Mouse (Mus musculus) Patski (cell line): ENCODE measurements around the gene Pola2. TPM values are rescaled to one million over a fixed set of nuclear protein-coding genes. Genes with fewer than 3 reads are reported as not detected.

ENCODE experiments used
- ATAC-seq: fragments of 100-300 bp; one replicate; pipeline ENCODE4 v1.8.0; 2021
- CTCF ChIA-PET: fragments of 350-600 bp; sonication (Branson Sonifier 250); formaldehyde crosslinking; loops from one replicate; lab custom pipeline; 2022; ENCODE audit warnings: inconsistent platforms; lab: Charles Lee
- POLR2A ChIA-PET: fragments of 350-600 bp; sonication (Branson Sonifier 250); formaldehyde crosslinking; loops from one replicate; lab custom pipeline; 2022; ENCODE audit warnings: antibody characterized with exemption, inconsistent platforms; lab: Charles Lee
- DNase-seq: peaks from one replicate; pipeline ENCODE4 v3.0.0-alpha.2; 2011; ENCODE audit warnings: low read depth, low spot score
- H3K27me3 ChIP-seq: fragments of 371-371 bp; one replicate; pipeline ENCODE4 v1.5.1; 2021
- CTCF ChIP-seq: fragments of 100-300 bp; IDR thresholded peaks from one replicate; pipeline ENCODE4 v1.5.1; 2021
- in situ Hi-C: fragments of 300-500 bp; cut with MboI; formaldehyde crosslinking; loops from 3 replicates; pipeline ENCODE4 v1.11.1; 2018; ENCODE audit warnings: low pct_unique_long_range_greater_than_20kb, mixed read lengths
- polyA plus RNA-seq: library from polyadenylated mRNA; unstranded; gene quantifications from one replicate; pipeline ENCODE4 v1.2.3, GENCODE M21; 2021

The Pola2 gene
- polyA plus RNA-seq, result 24.0 TPM

DNA sequence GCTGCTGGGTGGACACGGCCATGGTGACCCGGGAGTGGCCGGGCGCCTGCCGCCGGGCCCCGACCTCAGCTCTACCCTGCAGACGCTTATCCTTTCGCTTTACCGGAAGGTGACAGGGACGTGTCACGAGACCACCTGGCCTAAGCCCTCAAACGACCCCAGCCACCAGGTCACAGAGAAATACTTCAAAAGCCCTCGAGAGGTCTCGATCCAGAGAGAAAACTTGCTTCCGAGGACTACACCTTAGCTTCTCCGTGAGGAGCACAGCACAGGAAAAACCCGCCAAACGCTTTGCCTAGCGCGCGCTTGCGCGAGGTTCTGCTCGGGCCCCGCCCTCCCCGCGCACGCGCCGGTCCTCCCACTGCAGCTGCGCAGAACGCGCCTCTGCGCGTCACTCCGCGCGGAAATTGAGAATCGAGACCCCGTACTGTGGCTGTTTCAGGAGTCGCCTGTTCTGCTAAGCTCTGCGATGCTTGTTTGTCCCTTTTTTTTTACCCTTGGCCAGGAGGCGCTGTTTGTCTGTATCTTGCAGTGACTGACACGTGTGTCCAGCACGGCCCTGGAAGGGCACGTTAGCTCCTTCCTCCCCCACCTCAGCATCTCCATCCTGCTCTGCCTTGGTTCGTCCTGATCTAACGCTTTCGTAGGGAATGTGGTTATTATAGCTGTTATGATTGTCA is at the start of gene Pola2:
Pola2 (minus strand) TSS at position 320 of the 680 bp plus-strand sequence.
- no peaks in the 10 kb centered on the region for H3K27me3 ChIP-seq
- CTCF ChIA-PET, result interaction anchor here (1.1 to 6.0 kb wide), 8 partner anchors 31 to 163 kb away, joined by 3 to 46 read pairs (median 8); partner anchors contain the start of genes Capn1, Cdc42ep2 and Syvn1
- DNase-seq (no peak), ATAC-seq (no peak)
- POLR2A ChIA-PET, result interaction anchor here (0.6 to 2.5 kb wide), 8 partner anchors 8 to 167 kb away, joined by 3 to 12 read pairs (median 4); partner anchors contain the start of genes Capn1 and Syvn1
- in situ Hi-C loops, result loop anchor here (5.0 to 10.0 kb wide), 4 partner anchors 42 to 371 kb away; partner anchors contain the start of genes Capn1, Cdc42ep2, Men1 and Snx15
- no peak for TF ChIP-seq CTCF

DNA sequence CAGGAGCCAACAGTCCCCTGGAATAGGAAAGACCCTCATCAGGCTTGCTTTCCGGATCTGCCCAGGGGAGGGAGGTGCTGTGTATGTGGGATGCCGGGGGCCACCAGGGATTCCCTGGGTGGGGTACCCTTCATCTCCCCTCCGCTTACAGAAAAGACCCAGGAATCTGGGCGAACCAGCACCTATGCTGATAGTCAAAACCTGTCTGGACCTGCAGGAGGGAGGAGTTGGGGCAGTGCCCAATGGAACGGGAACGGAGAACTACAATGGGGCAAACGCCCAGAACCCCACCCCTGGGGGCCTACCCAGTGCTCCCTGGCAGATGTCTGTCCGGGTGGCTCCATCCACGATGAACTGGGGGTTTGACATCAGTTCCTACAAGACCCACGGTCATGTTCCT is 49.7 kb upstream of the Pola2 start:
- ATAC-seq, result no peak
- ChIA-PET POLR2A (no interaction called here), CTCF (no interaction called here)
- H3K27me3 ChIP-seq, result no peaks in the 10 kb centered on the region
- in situ Hi-C loops, result no loop called here
- no peak for DNase-seq
- no peak for TF ChIP-seq CTCF

DNA sequence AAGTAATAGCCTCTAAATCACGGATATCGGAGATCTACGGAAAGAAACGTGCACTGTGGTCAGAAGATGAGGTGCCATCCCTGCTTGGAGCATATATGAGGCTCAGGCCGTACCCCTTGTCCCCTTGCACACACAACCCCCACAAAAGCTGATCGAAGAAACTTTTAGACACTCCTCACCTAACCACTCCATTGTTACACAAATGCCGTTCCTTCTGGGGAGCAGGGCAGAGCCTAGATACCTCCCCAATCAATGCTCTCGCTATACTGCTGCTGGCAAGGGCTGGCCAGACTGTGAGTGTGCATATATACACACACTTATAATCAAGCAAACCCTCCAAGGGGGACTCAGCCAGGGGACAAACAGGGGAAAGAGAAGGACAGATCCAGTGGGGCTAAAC is 45.1 kb upstream of the Pola2 start:
- ChIA-PET POLR2A (no interaction called here), CTCF (no interaction called here)
- no peaks in the 10 kb centered on the region for H3K27me3 ChIP-seq
- in situ Hi-C loops, result no loop called here
- no peak for TF ChIP-seq CTCF
- DNase-seq, result no peak
- no peak for ATAC-seq

DNA sequence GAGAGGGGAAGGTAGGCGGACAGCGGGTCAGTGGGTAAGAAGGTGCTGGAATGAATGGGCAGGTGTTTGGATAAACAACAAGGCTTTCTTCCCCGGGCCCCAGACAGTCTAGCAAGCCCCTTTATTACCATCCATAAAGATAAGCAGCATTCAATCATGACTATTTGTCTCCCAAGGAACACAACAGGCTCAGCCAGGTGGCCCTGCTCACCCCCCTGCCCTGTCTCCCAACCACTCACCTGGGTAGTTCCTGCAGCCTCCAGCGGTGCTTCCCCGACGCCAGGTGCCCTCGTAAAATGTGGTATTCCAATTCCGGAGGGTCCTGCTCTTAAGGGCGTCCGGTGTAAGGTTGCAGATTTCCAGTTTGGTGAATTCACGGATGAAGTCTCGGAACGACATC is 43.0 kb upstream of the Pola2 start:
- no peak for TF ChIP-seq CTCF
- in situ Hi-C loops, result no loop called here
- no peaks in the 10 kb centered on the region for H3K27me3 ChIP-seq
- ATAC-seq, result no peak
- ChIA-PET CTCF (interaction anchor here (1.2 kb wide), 1 partner anchor 11 kb away, joined by 6 read pairs; no protein-coding TSS in a partner anchor), POLR2A (interaction anchor here (0.6 kb wide), 1 partner anchor 41 kb away, joined by 5 read pairs; no protein-coding TSS in a partner anchor)
- DNase-seq, result no peak

DNA sequence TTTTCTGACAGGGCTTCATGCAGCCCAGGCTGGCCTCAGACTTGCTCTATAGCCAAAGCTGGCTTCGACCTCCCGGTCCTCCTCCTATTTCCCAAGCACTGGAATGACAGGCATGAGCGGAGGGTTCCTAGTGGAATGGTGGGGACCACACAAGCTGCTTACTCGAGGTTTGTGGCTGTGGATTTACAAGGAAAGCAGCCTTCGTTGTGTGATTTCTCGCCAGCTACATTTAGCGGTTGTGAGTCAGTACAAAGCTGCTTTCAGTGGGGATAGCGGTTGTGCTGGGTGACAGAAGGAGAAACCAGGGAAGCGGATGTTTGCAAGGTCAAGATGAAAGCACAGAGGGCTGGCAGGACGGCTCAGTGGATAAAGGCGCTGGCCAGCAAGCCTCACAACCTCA is 41.5 kb upstream of the Pola2 start:
- DNase-seq (no peak), ATAC-seq (no peak)
- in situ Hi-C loops, result no loop called here
- ChIA-PET POLR2A (no interaction called here), CTCF (interaction anchor here (0.9 to 1.1 kb wide), 2 partner anchors 9 to 41 kb away, joined by 3 read pairs; partner anchors contain the start of gene Pola2)
- no peaks in the 10 kb centered on the region for H3K27me3 ChIP-seq
- TF ChIP-seq CTCF, result no peak

DNA sequence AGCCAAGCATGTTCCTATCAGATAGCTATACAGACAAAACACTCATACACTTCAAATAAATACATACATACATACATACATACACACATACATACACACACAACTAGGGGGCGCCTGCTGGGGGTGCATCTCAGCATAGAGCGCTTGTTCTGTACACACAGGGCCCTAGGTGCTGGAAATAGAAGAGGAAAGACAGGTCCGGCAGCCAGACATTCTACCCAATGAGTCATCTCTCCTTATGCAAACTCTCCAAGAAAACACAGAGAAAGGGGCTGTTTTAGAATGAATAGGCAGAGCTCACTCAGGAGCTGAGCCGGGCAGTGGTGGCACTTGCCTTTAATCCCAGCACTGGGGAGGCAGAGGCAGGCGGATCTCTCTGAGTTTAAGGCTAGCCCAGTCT is 36.0 kb upstream of the Pola2 start:
- in situ Hi-C loops, result no loop called here

DNA sequence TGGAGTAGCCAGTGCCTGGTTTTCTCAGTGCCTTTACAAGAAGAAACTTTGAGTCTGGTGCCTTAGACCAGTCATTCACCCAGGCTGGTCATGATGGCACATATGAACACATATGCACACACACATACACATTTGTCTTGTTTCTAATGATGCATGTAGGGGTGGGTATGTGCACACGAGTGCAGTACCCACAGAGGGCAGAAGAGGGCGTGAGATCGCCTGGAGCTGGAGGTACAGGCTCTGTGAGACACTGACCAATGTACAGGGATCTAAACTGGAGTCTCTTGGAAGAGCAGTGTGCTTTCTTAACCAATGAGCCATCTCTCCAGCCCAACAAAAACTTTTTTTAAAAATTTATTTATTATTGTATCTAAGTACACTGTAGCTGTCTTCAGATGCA is 34.2 kb upstream of the Pola2 start:
- TF ChIP-seq CTCF, result no peak
- no peak for DNase-seq
- ChIA-PET CTCF (interaction anchor here (0.8 to 3.1 kb wide), 4 partner anchors 10 to 43 kb away, joined by 3 to 11 read pairs (median 4); no protein-coding TSS in a partner anchor), POLR2A (interaction anchor here (0.6 kb wide), 1 partner anchor 77 kb away, joined by 3 read pairs; no protein-coding TSS in a partner anchor)
- in situ Hi-C loops, result no loop called here
- no peak for ATAC-seq
- no peaks in the 10 kb centered on the region for H3K27me3 ChIP-seq

More for the DNA sequence above, 36.0 kb upstream of the Pola2 start:
- ChIA-PET CTCF (interaction anchor here (1.0 to 3.1 kb wide), 5 partner anchors 11 to 34 kb away, joined by 3 to 11 read pairs (median 4); partner anchors contain the start of gene Capn1), POLR2A (no interaction called here)
- no peaks in the 10 kb centered on the region for H3K27me3 ChIP-seq
- TF ChIP-seq CTCF, result no peak
- ATAC-seq, result no peak
- DNase-seq, result no peak

DNA sequence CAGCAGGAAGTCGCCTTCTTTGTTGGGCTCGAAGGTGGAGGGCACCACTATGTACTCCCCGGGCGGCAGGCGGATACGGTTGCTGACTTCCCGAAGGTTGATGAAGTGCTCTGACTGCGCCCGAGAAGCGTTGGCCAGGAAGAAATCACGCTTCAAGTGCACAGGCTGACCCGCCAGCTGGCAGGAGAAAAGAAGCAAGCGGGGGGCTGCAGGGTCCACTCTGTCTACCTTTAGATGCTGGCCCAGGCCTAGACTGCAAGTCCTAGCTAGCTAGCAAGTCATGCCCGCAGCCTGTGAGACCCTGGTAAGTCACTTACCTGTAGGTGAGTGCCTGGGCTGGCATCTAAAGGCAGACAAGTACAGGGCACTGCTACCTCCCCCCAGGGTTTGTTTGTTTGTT is 30.7 kb upstream of the Pola2 start:
- TF ChIP-seq CTCF, result no peak
- ChIA-PET POLR2A (no interaction called here), CTCF (no interaction called here)
- no peak for DNase-seq
- H3K27me3 ChIP-seq, result no peaks in the 10 kb centered on the region
- ATAC-seq, result no peak
- in situ Hi-C loops, result no loop called here

DNA sequence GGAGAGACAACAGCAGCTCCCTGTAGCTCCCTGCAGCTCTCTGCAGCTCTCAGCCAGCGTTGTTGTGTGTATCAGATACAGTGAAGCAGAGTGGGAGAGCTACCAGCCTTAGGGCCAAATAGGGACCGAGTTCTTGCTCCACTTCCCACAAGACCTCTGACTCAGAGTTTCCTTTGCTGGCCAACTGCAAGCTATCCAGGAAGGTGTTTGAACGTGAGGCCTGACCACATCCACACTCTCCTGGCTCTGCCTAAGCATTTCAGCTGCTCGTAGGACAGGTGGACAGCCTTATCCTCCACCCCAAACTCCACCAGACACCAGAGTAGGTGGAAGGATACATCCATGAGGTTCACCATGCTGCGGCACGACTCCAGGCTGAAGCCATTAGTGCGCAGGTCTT is 28.0 kb upstream of the Pola2 start:
- no peak for TF ChIP-seq CTCF
- CTCF ChIA-PET, result interaction anchor here (0.7 to 1.6 kb wide), 5 partner anchors 10 to 26 kb away, joined by 3 to 7 read pairs (median 4); partner anchors contain the start of gene Capn1
- ATAC-seq (no peak), DNase-seq (no peak)
- no peaks in the 10 kb centered on the region for H3K27me3 ChIP-seq
- POLR2A ChIA-PET, result interaction anchor here (0.7 to 1.0 kb wide), 3 partner anchors 10 to 27 kb away, joined by 3 read pairs; no protein-coding TSS in a partner anchor
- in situ Hi-C loops, result no loop called here

DNA sequence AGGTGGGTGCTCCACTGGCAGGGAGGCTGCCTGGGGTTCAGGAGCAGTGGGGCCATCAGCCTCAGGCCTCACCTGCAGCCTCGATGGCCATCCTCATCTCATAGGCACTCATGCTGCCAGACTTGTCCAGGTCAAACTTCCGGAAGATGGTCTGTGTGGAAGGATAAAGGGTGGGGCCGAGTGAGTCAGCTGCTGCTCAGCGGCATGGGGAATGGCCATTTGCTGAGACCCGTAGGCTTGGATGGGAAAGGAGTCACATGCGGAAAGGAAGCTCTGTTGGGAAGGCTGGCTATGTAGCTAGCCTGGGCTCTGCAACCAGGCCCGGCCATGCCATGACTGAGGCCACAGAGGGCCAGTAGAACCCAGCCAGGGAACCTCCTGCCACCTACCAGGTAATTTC is 27.5 kb upstream of the Pola2 start:
- H3K27me3 ChIP-seq, result no peaks in the 10 kb centered on the region
- ChIA-PET CTCF (interaction anchor here (0.7 to 1.6 kb wide), 7 partner anchors 11 to 27 kb away, joined by 3 to 7 read pairs (median 3); partner anchors contain the start of gene Capn1), POLR2A (interaction anchor here (0.7 to 1.0 kb wide), 3 partner anchors 11 to 27 kb away, joined by 3 read pairs; no protein-coding TSS in a partner anchor)
- no peak for TF ChIP-seq CTCF
- no peak for DNase-seq
- no peak for ATAC-seq
- in situ Hi-C loops, result no loop called here

DNA sequence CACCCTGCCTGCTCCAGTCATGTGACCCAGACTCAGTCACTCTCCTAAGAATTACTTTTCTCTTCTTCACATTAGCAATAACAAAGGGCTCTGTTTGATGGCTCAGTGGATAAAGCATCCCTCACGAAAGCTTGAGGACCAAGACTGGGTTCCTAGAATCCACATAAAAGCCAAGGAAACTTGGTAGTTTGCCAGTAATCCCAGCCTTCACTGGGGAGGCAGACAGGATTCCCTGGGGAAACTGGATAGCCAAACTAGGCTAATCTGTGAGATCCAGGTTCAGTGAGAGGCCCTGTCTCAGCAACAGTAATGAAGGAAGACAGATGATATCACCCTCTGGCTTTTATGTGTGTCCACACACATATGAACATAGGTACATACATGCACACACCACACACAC is 26.9 kb upstream of the Pola2 start:
- in situ Hi-C loops, result no loop called here
- ATAC-seq (no peak), DNase-seq (no peak)
- ChIA-PET CTCF (interaction anchor here (0.9 to 1.3 kb wide), 5 partner anchors 11 to 27 kb away, joined by 3 to 4 read pairs (median 3); partner anchors contain the start of gene Capn1), POLR2A (no interaction called here)
- no peak for TF ChIP-seq CTCF
- H3K27me3 ChIP-seq, result no peaks in the 10 kb centered on the region
